Mouse (Mus musculus): ENCODE measurements around the gene Wdfy2.

DNA sequence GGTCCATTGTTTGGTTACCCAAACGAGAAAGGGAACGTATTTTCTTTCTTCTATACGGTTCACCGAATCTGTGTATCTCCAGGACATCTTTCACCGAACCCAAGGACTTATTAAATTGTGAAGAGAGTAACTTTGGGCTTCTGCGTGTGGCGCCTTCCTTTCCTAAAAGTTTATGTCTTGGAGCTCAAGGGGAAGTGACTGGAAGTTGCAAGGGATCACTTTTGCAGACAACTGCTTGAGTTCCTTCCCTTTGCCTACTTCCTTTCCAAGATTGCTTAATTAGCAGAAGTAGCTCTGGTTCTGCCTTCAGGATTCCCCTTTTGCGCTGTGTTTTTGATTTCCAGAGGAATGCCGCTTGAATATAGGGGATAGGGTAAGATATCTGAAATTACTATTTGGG lies 858 bp downstream of the Wdfy2 start:
- TF ChIP-seq POLR2A (IDR thresholded peaks at IDR 0.05; ENCODE audit: insufficient read depth, low read length) (no peak), CTCF (IDR thresholded peaks at IDR 0.05; ENCODE audit: low read depth, low read length) (no peak), EP300 (IDR thresholded peaks at IDR 0.05; ENCODE audit: insufficient read depth, low read depth, low read length) (no peak)

Data from ES-Bruce4 (cell line).